Comparison of ENCODE assay signal across 10 mouse cellular contexts in the genomic region with DNA sequence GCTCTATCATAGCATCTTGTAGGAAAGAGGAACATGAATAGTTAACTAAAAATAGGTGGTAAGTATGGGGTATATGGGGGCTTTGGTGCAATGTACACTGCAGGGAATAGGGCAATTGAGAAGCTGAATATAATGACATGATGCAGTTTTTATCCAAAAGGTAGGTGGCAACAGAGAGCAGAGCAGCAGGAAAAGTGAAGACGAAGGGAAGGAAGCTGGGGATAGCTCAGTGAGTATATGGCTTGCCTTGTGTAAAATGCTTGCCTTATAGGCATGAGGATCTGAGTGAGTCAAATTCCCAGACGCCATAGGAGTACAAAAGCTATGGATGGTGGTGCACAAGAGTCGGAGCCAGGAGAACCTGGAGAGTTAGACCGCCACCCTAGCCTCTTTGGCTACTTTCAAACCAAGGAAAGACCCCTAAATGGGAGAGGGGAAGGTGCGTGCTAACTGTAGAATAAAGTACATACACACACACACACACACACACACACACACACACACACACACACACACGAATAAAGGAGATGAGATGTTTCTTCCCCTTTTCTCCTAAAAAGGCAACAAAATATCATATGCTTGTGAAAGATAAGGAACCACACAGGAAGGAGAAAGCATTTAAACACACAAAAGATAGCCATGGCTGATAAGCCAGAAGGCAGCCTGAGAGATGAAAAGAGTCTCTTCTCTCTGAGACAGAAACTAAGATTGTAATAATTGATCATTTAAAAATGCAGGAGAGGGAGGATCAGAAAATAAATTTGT. TPM values are rescaled to one million over a fixed set of nuclear protein-coding genes. Genes with fewer than 3 reads are reported as not detected.
DNase-seq lines count a peak whose midpoint lies in the region; ATAC-seq and TF ChIP-seq lines count a peak whose summit lies in the region.
"Had no signal": no experiment of that assay in that cellular context is flagged by ENCODE, and none has a peak within 500 bp of the region (broad histone marks: within the 10 kb centered on the region; RNA-seq: fewer than 3 reads in every experiment).

No protein-coding gene starts in this region.

- no peaks in the 10 kb centered on the region; the same call in 1 of the 2 replicates for H3K4me1 ChIP-seq in cortical plate, adult 2 months (ENCODE audit: control insufficient read depth, insufficient read depth, low read length)
- H3K4me1 ChIP-seq: heart, embryonic 10.5 days had no signal

- no peak for DNase-seq in frontal cortex, postnatal 25 days (ENCODE audit: low spot score in 2 of 2)
- DNase-seq in right cerebral cortex, adult 18-20 months, result peak; percentile 5
- no peak for DNase-seq in right cerebral cortex, postnatal 14 days
- DNase-seq in ovary, adult 18-20 months (ENCODE audit: low spot score), result no peak
- no peak for DNase-seq in gastrocnemius, postnatal 4 days (ENCODE audit: low spot score in 2 of 2)
- no peak for DNase-seq in kidney, postnatal 14 days
- DNase-seq: lung, adult 18-20 months had no signal

- no peak for TF ChIP-seq POLR2A in cortical plate, adult 2 months (IDR thresholded peaks at IDR 0.05; ENCODE audit: extremely low read depth, insufficient read depth, low read length)

- TF ChIP-seq CTCF in cortical plate, adult 2 months (IDR thresholded peaks at IDR 0.05; ENCODE audit: extremely low read depth, insufficient read depth, low read length), result peak; percentile 44; the same call in 1 of the 2 replicates

- ATAC-seq in frontal cortex, adult (ENCODE audit: low TSS enrichment), result peak; percentile 90

- no peak overlapping the region for H3K27ac ChIP-seq in cortical plate, adult 2 months (ENCODE audit: insufficient read depth, low read length)
- H3K27ac ChIP-seq: heart, embryonic 10.5 days had no signal

- H3K4me3 ChIP-seq in cortical plate, adult 2 months (ENCODE audit: insufficient read depth, low read length), result no peak overlapping the region
- H3K4me3 ChIP-seq: heart, embryonic 10.5 days had no signal

RNA-seq across cellular contexts. Expression of a gene that starts 31.3 kb away (rescaled TPM):
- polyA plus RNA-seq in cortical plate, adult 2 months (2012; rRNA removed), result 20.2 and 20.4 TPM in 2 replicates
- 10 to 100 TPM; 30.6 to 31.3 TPM for total RNA-seq in gastrocnemius, postnatal 4 days (2021)
